Mouse (Mus musculus): Measurements from ENCODE around the gene Herc3. TPM values are rescaled to one million over a fixed set of nuclear protein-coding genes. Genes with fewer than 3 reads are reported as not detected.

Gene Herc3
- polyA plus RNA-seq, 1 experiment from 2014 or later = 24.9 TPM

DNA sequence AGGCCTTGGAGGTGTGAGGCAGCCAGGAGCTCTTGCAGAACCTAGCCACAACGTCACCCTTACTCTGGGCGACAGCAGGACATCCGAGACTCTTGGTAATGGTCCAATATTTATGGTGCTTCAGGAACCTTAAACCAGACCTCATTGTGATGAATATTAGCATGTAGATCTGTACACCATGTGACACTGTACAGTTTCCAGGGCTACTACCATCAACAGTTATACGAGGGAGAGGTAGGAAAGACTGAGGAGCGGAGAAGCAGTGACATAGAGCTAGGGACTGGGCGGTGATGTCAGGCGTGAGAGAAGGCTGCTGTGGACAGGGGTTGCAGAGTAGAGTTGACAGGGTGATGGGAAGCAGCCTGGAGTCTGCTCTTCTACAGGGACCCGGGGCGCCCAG, 48.7 kb downstream of the Herc3 start:
- 84% methylated on average over 9 of the region's 9 CpGs for WGBS
- Histone ChIP-seq H3K4me1 (replicated peaks; ENCODE audit: control insufficient read depth, insufficient read depth, low read length) (no peaks in the 10 kb centered on the region), H3K9me3 (ENCODE audit: control insufficient read depth, low read length) (no peaks in the 10 kb centered on the region), H3K36me3 (ENCODE audit: control insufficient read depth, insufficient read depth) (no peaks in the 10 kb centered on the region), H3K4me2 (ENCODE audit: low read length) (no peak overlapping the region), H3K4me3 (replicated peaks; ENCODE audit: low read length) (no peak overlapping the region), H3K9ac (replicated peaks; ENCODE audit: low read depth, low read length) (no peak overlapping the region), H3K27ac (ENCODE audit: low read length) (no peak overlapping the region), H3K27me3 (replicated peaks; ENCODE audit: control insufficient read depth, insufficient read depth, low read length) (no peaks in the 10 kb centered on the region)
- ATAC-seq = peak; percentile 41; the same call in 1 of the 2 replicates

GRCm38 (mm10) chr6:58880861-58881260, 49.6 kb downstream of the Herc3 start:
- H3K4me1 ChIP-seq (replicated peaks; ENCODE audit: control insufficient read depth, insufficient read depth, low read length) = no peaks in the 10 kb centered on the region
- no peaks in the 10 kb centered on the region for H3K27me3 ChIP-seq (replicated peaks; ENCODE audit: control insufficient read depth, insufficient read depth, low read length)
- WGBS = 94% methylated on average over 5 of the region's 5 CpGs

DNA sequence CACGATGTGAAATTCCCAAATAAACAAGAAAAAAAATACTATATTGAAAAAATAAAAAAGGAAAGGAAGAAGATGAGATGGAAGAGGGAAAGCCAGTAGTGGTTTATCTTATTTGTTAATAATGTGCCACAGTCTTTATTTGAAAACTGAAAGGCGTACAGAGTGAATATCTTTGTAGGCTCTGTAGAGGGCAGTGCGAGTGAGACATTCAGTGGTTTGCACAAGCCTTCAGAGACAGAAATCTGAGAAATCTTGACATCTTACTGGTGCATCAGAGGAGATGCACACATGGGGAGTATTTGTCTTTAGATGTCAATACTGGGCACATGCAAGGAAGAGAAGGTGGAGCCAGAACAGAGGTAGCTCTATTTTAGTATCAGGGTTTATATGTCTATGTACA, 50.1 kb downstream of the Herc3 start:
- Histone ChIP-seq H3K4me1 (replicated peaks; ENCODE audit: control insufficient read depth, insufficient read depth, low read length) (no peaks in the 10 kb centered on the region), H3K36me3 (ENCODE audit: control insufficient read depth, insufficient read depth) (no peaks in the 10 kb centered on the region), H3K4me2 (ENCODE audit: low read length) (no peak overlapping the region), H3K27ac (ENCODE audit: low read length) (no peak overlapping the region), H3K4me3 (replicated peaks; ENCODE audit: low read length) (no peak overlapping the region), H3K9ac (replicated peaks; ENCODE audit: low read depth, low read length) (no peak overlapping the region), H3K9me3 (ENCODE audit: control insufficient read depth, low read length) (no peaks in the 10 kb centered on the region), H3K27me3 (replicated peaks; ENCODE audit: control insufficient read depth, insufficient read depth, low read length) (no peaks in the 10 kb centered on the region)
- ATAC-seq = peak; percentile 60; the same call in 1 of the 2 replicates
- WGBS = 87% methylated on average over 3 of the region's 3 CpGs

More at GRCm38 (mm10) chr6:58880861-58881260, 49.6 kb downstream of the Herc3 start:
- no peak overlapping the region for H3K9ac ChIP-seq (replicated peaks; ENCODE audit: low read depth, low read length)
- no peak for ATAC-seq
- H3K9me3 ChIP-seq (ENCODE audit: control insufficient read depth, low read length) = no peaks in the 10 kb centered on the region
- no peak overlapping the region for H3K4me3 ChIP-seq (replicated peaks; ENCODE audit: low read length)
- no peaks in the 10 kb centered on the region for H3K36me3 ChIP-seq (ENCODE audit: control insufficient read depth, insufficient read depth)
- no peak overlapping the region for H3K27ac ChIP-seq (ENCODE audit: low read length)
- no peak overlapping the region for H3K4me2 ChIP-seq (ENCODE audit: low read length)

DNA sequence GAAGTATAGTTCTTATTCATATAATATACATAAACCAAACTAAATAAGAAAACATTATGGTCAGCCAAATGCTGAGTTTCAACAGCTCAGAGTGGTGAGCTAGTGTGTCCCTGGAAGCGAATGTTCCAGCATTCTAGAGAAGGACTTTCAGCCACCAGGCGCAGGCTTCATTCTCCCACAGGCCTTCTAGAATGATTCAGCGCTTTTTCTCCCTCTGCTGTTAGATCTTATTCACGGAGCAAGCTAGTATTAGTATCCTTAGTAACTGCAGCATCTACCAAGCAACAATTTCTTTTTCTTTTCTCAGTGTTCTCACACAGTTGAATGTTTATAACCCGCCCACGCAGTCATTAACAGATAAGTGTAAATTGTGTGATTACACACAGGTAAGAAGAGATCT, 51.0 kb downstream of the Herc3 start:
- Histone ChIP-seq H3K4me1 (replicated peaks; ENCODE audit: control insufficient read depth, insufficient read depth, low read length) (no peaks in the 10 kb centered on the region), H3K36me3 (ENCODE audit: control insufficient read depth, insufficient read depth) (no peaks in the 10 kb centered on the region), H3K4me2 (ENCODE audit: low read length) (no peak overlapping the region), H3K27me3 (replicated peaks; ENCODE audit: control insufficient read depth, insufficient read depth, low read length) (no peaks in the 10 kb centered on the region), H3K27ac (ENCODE audit: low read length) (no peak overlapping the region), H3K4me3 (replicated peaks; ENCODE audit: low read length) (no peak overlapping the region), H3K9me3 (ENCODE audit: control insufficient read depth, low read length) (no peaks in the 10 kb centered on the region), H3K9ac (replicated peaks; ENCODE audit: low read depth, low read length) (no peak overlapping the region)
- WGBS = 83% methylated on average over 6 of the region's 6 CpGs
- no peak for ATAC-seq

DNA sequence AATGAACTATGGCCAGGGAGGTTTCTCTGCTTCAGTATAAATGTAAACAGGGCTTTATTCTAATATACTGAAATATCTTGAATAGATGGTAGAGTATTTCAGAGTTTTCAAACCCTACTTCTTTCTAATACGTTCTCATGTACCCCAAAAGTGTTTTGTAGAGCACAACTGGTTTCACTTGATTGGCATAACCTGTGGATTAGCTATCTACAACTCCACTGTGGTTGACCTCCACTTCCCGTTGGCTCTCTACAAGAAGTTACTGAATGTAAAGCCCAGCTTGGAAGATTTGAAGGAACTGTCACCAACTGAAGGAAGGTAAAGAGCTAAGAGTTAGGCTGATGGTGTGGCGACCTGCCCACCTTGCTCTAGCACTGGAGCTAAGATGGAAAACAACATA, 58.7 kb downstream of the Herc3 start:
- no peak for ATAC-seq
- Histone ChIP-seq H3K4me1 (replicated peaks; ENCODE audit: control insufficient read depth, insufficient read depth, low read length) (no peaks in the 10 kb centered on the region), H3K4me3 (replicated peaks; ENCODE audit: low read length) (no peak overlapping the region), H3K9ac (replicated peaks; ENCODE audit: low read depth, low read length) (no peak overlapping the region), H3K4me2 (ENCODE audit: low read length) (no peak overlapping the region), H3K9me3 (ENCODE audit: control insufficient read depth, low read length) (no peaks in the 10 kb centered on the region), H3K27ac (ENCODE audit: low read length) (no peak overlapping the region), H3K27me3 (replicated peaks; ENCODE audit: control insufficient read depth, insufficient read depth, low read length) (no peaks in the 10 kb centered on the region), H3K36me3 (ENCODE audit: control insufficient read depth, insufficient read depth) (peaks cover 7% of the 10 kb centered on the region; the same call in 1 of the 2 replicates)
- WGBS = 89% methylated on average over 3 of the region's 3 CpGs

- H3K4me1 ChIP-seq (replicated peaks; ENCODE audit: control insufficient read depth, insufficient read depth, low read length) = peaks cover 14% of the 10 kb centered on the region; the same call in 1 of the 2 replicates
- no peaks in the 10 kb centered on the region for H3K9me3 ChIP-seq (ENCODE audit: control insufficient read depth, low read length)
- H3K27me3 ChIP-seq (replicated peaks; ENCODE audit: control insufficient read depth, insufficient read depth, low read length) = no peaks in the 10 kb centered on the region
- ATAC-seq = no peak
- H3K27ac ChIP-seq (ENCODE audit: low read length) = no peak overlapping the region
- no peak overlapping the region for H3K9ac ChIP-seq (replicated peaks; ENCODE audit: low read depth, low read length)
- WGBS = 95% methylated on average over 6 of the region's 6 CpGs
- no peak overlapping the region for H3K4me2 ChIP-seq (ENCODE audit: low read length)
- peaks cover 5% of the 10 kb centered on the region; the same call in 1 of the 2 replicates for H3K36me3 ChIP-seq (ENCODE audit: control insufficient read depth, insufficient read depth)
- no peak overlapping the region for H3K4me3 ChIP-seq (replicated peaks; ENCODE audit: low read length)
Observed at GRCm38 (mm10) chr6:58893307-58893706, 62.0 kb downstream of the Herc3 start.

DNA sequence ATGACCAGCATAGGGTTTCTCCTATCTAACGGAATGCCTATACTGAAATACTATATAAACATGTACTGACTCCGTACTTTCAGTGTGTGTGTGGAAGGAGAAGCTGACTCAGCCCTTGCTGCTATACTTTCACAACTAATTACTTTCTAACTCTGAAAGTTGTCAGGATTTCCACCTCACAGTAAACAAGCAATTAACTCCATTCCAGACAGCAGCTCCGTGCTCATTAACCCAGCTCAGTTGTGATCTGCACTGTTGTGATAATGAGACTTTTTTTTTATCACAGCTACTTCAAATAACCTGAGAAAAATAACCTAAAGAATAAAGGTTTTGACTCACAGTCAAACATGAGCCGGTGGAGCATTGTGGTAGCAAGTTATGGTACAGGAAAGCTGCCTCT, 63.7 kb downstream of the Herc3 start:
- Histone ChIP-seq H3K27me3 (replicated peaks; ENCODE audit: control insufficient read depth, insufficient read depth, low read length) (no peaks in the 10 kb centered on the region), H3K4me2 (ENCODE audit: low read length) (no peak overlapping the region), H3K4me3 (replicated peaks; ENCODE audit: low read length) (no peak overlapping the region), H3K4me1 (replicated peaks; ENCODE audit: control insufficient read depth, insufficient read depth, low read length) (peaks cover 16% of the 10 kb centered on the region; the same call in 1 of the 2 replicates), H3K36me3 (ENCODE audit: control insufficient read depth, insufficient read depth) (peaks cover 4% of the 10 kb centered on the region; the same call in 1 of the 2 replicates), H3K9me3 (ENCODE audit: control insufficient read depth, low read length) (no peaks in the 10 kb centered on the region), H3K9ac (replicated peaks; ENCODE audit: low read depth, low read length) (no peak overlapping the region), H3K27ac (ENCODE audit: low read length) (no peak overlapping the region)
- 31% methylated on average over 4 of the region's 4 CpGs for WGBS
- ATAC-seq = peak; percentile 76

- H3K27me3 ChIP-seq (replicated peaks; ENCODE audit: control insufficient read depth, insufficient read depth, low read length) = no peaks in the 10 kb centered on the region
- WGBS = 48% methylated on average over 3 of the region's 3 CpGs
- no peaks in the 10 kb centered on the region for H3K9me3 ChIP-seq (ENCODE audit: control insufficient read depth, low read length)
- ATAC-seq = no peak
- no peaks in the 10 kb centered on the region for H3K36me3 ChIP-seq (ENCODE audit: control insufficient read depth, insufficient read depth)
- H3K4me1 ChIP-seq (replicated peaks; ENCODE audit: control insufficient read depth, insufficient read depth, low read length) = peaks cover 16% of the 10 kb centered on the region; the same call in 1 of the 2 replicates
- H3K27ac ChIP-seq (ENCODE audit: low read length) = no peak overlapping the region
- no peak overlapping the region for H3K4me3 ChIP-seq (replicated peaks; ENCODE audit: low read length)
- H3K4me2 ChIP-seq (ENCODE audit: low read length) = no peak overlapping the region
- H3K9ac ChIP-seq (replicated peaks; ENCODE audit: low read depth, low read length) = no peak overlapping the region
Observed at GRCm38 (mm10) chr6:58896648-58897047, 65.4 kb downstream of the Herc3 start.

GRCm38 (mm10) chr6:58899076-58899475, 67.8 kb downstream of the Herc3 start:
- peak; percentile 50 for ATAC-seq
- 64% methylated on average over 3 of the region's 3 CpGs for WGBS
- Histone ChIP-seq H3K27ac (ENCODE audit: low read length) (no peak overlapping the region; the same call in 1 of the 2 replicates), H3K4me1 (replicated peaks; ENCODE audit: control insufficient read depth, insufficient read depth, low read length) (peaks cover 25% of the 10 kb centered on the region), H3K9ac (replicated peaks; ENCODE audit: low read depth, low read length) (no peak overlapping the region), H3K9me3 (ENCODE audit: control insufficient read depth, low read length) (no peaks in the 10 kb centered on the region), H3K27me3 (replicated peaks; ENCODE audit: control insufficient read depth, insufficient read depth, low read length) (no peaks in the 10 kb centered on the region), H3K4me3 (replicated peaks; ENCODE audit: low read length) (no peak overlapping the region), H3K4me2 (ENCODE audit: low read length) (no peak overlapping the region), H3K36me3 (ENCODE audit: control insufficient read depth, insufficient read depth) (no peaks in the 10 kb centered on the region)

DNA sequence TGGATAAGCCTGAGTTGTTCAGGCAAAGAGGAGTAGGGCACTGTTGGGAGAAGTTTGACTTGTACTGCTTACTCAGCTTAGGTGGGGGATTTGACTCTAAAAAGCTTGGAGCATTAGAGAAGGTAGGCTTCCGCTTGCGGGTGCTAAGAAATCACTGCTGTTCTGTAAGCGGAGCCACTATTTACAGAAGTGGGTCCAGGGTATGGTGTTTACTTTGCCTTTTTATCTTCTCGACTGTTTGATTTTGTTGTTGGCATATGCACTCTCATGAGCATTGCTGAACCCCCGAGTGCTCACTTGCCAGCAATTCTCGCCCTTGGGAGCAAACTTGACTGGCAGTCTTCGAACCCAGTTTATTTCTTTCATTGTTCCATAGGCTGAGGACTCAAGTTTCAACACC, 69.3 kb downstream of the Herc3 start:
- ATAC-seq = no peak
- 85% methylated on average over 7 of the region's 7 CpGs for WGBS
- no peak overlapping the region for H3K9ac ChIP-seq (replicated peaks; ENCODE audit: low read depth, low read length)
- peaks cover 4% of the 10 kb centered on the region; the same call in 1 of the 2 replicates for H3K36me3 ChIP-seq (ENCODE audit: control insufficient read depth, insufficient read depth)
- H3K27ac ChIP-seq (ENCODE audit: low read length) = no peak overlapping the region
- 0 out of 2 replicates have a peak, but pooled peaks cover 2% of the 10 kb centered on the region for H3K9me3 ChIP-seq (ENCODE audit: control insufficient read depth, low read length)
- H3K4me1 ChIP-seq (replicated peaks; ENCODE audit: control insufficient read depth, insufficient read depth, low read length) = peaks cover 21% of the 10 kb centered on the region
- H3K4me3 ChIP-seq (replicated peaks; ENCODE audit: low read length) = no peak overlapping the region
- H3K27me3 ChIP-seq (replicated peaks; ENCODE audit: control insufficient read depth, insufficient read depth, low read length) = no peaks in the 10 kb centered on the region
- no peak overlapping the region for H3K4me2 ChIP-seq (ENCODE audit: low read length)

Measured in forebrain, embryonic 16.5 days (tissue).